Mouse (Mus musculus) adrenal gland, postnatal 10 days (tissue): Measurements from ENCODE around the gene Esrrg. TPM values are rescaled to one million over a fixed set of nuclear protein-coding genes. Genes with fewer than 3 reads are reported as not detected.

ENCODE experiments used
- DNase-seq: peaks from one replicate; pipeline ENCODE4 v3.0.0; 2021; ENCODE audit warnings: mixed read lengths
- total RNA-seq, 2 experiments: library from RNA; stranded (reverse); gene quantifications; 2 replicates each; pipeline ENCODE4 v1.2.3; 2021

Esrrg gene
- total RNA-seq, 2 experiments from 2014 or later: 18.8 to 28.7 TPM

GRCm38 (mm10) chr1:188156520-188156919 lies 547.9 kb downstream of the Esrrg start:
- no peak for DNase-seq

- DNase-seq: peak; percentile 76
Measured at GRCm38 (mm10) chr1:188157237-188157955, 548.8 kb downstream of the Esrrg start.

GRCm38 (mm10) chr1:188158675-188159074 lies 550.1 kb downstream of the Esrrg start:
- no peak for DNase-seq

- DNase-seq: peak; percentile 31
Measured at GRCm38 (mm10) chr1:188159108-188159507, 550.5 kb downstream of the Esrrg start.

GRCm38 (mm10) chr1:188163058-188163457 lies 554.5 kb downstream of the Esrrg start:
- no peak for DNase-seq

- DNase-seq: no peak
Measured at GRCm38 (mm10) chr1:188164251-188164650, 555.7 kb downstream of the Esrrg start.

GRCm38 (mm10) chr1:188173859-188174258 lies 565.3 kb downstream of the Esrrg start:
- no peak for DNase-seq

- DNase-seq: no peak
Measured at GRCm38 (mm10) chr1:188182951-188183350, 574.4 kb downstream of the Esrrg start.

- DNase-seq: no peak
Measured at GRCm38 (mm10) chr1:188186440-188187117, 578.0 kb downstream of the Esrrg start.

- DNase-seq: peak; percentile 19
Measured at GRCm38 (mm10) chr1:188192971-188193370, 584.4 kb downstream of the Esrrg start.

GRCm38 (mm10) chr1:188207421-188207820 lies 598.8 kb downstream of the Esrrg start:
- DNase-seq: no peak

- no peak for DNase-seq
Measured at GRCm38 (mm10) chr1:188209025-188209424, 600.4 kb downstream of the Esrrg start.

- no peak for DNase-seq
Measured at GRCm38 (mm10) chr1:188214885-188215611, 606.5 kb downstream of the Esrrg start.

GRCm38 (mm10) chr1:188221226-188221792 lies 612.7 kb downstream of the Esrrg start:
- DNase-seq: no peak

GRCm38 (mm10) chr1:188233036-188233724 lies 624.6 kb downstream of the Esrrg start:
- DNase-seq: no peak

- DNase-seq: no peak
Measured at GRCm38 (mm10) chr1:188238636-188239035, 630.0 kb downstream of the Esrrg start.

GRCm38 (mm10) chr1:188241766-188242165 lies 633.2 kb downstream of the Esrrg start:
- DNase-seq: no peak

GRCm38 (mm10) chr1:188257500-188257899 lies 648.9 kb downstream of the Esrrg start:
- no peak for DNase-seq

- no peak for DNase-seq
Measured at GRCm38 (mm10) chr1:188260259-188261107, 651.9 kb downstream of the Esrrg start.

GRCm38 (mm10) chr1:188261903-188262682 lies 653.5 kb downstream of the Esrrg start, which contains the start of gene Ush2a:
TSS of gene Ush2a (plus strand) at chr1:188262023.
- no peak for DNase-seq
